Mouse (Mus musculus) CH12.LX (cell line): Measurements from ENCODE around the gene Pold1. TPM values are rescaled to one million over a fixed set of nuclear protein-coding genes. Genes with fewer than 3 reads are reported as not detected.

Source experiments
- DNase-seq: peaks from one replicate; pipeline ENCODE4 v3.0.0-alpha.2; 2013; ENCODE audit errors: extremely low read depth
- H3K27ac ChIP-seq: 2 replicates; pipeline ENCODE4 v1.5.1; 2012; ENCODE audit warnings: low read depth, mild to moderate bottlenecking, control low read depth, moderate library complexity; ENCODE audit not compliant: insufficient read depth
- H3K27me3 ChIP-seq: replicated peaks from 2 replicates; pipeline ENCODE3; 2012; ENCODE audit warnings: inconsistent platforms
- H3K36me3 ChIP-seq, 2 experiments: replicated peaks in 1 of 2; 2 replicates each; pipeline versions ENCODE3 to v1.6.1; 2012; ENCODE audit warnings: inconsistent platforms in 1 of 2, low read length in 1 of 2, mild to moderate bottlenecking in 1 of 2, mixed read lengths in 1 of 2, moderate library complexity in 1 of 2; ENCODE audit not compliant: control insufficient read depth in 1 of 2, insufficient read depth in 1 of 2
- H3K4me1 ChIP-seq, 2 experiments: 2 replicates each; pipeline ENCODE4 v1.6.1; 2012; ENCODE audit warnings: inconsistent platforms in 1 of 2, moderate library complexity in 1 of 2; ENCODE audit not compliant: insufficient read depth in 2 of 2, control insufficient read depth in 1 of 2
- H3K4me2 ChIP-seq: 2 replicates; pipeline ENCODE4 v1.6.1; 2012; ENCODE audit warnings: low read depth, mild to moderate bottlenecking, control low read depth; ENCODE audit not compliant: poor library complexity, insufficient read depth, severe bottlenecking
- H3K4me3 ChIP-seq, 3 experiments: fragments of 150-350 bp in 1 of 3; sonication (generic) in 1 of 3; replicated peaks in 1 of 3; 2 replicates each; pipeline versions ENCODE3 to v1.5.1; 2011 to 2012; ENCODE audit warnings: low read depth in 2 of 3, low read length in 2 of 3, mild to moderate bottlenecking in 2 of 3, moderate library complexity in 2 of 3, control low read depth in 1 of 3, improper control_type of control experiment in 1 of 3, inconsistent platforms in 1 of 3, mixed read lengths in 1 of 3; ENCODE audit not compliant: poor library complexity in 1 of 3
- H3K79me2 ChIP-seq: replicated peaks from 2 replicates; pipeline ENCODE4 v1.6.1; 2012; ENCODE audit warnings: mild to moderate bottlenecking, moderate library complexity; ENCODE audit not compliant: control insufficient read depth, poor library complexity, insufficient read depth, severe bottlenecking; ENCODE audit errors: extremely low read depth
- H3K9ac ChIP-seq: 2 replicates; pipeline ENCODE4 v1.6.1; 2012; ENCODE audit warnings: low read depth, mild to moderate bottlenecking, control low read depth, moderate library complexity; ENCODE audit not compliant: insufficient read depth
- H3K9me3 ChIP-seq: replicated peaks from 2 replicates; pipeline ENCODE3; 2012; ENCODE audit warnings: low read length, inconsistent platforms, mixed read lengths
- BHLHE40 ChIP-seq: IDR thresholded peaks from 2 replicates; pipeline ENCODE4 v1.6.1; 2011; ENCODE audit warnings: mild to moderate bottlenecking, low read depth, low read length, improper control_type of control experiment
- CHD1 ChIP-seq: IDR thresholded peaks from 2 replicates; pipeline ENCODE4 v1.6.1; 2012; ENCODE audit warnings: low read depth, low read length, improper control_type of control experiment, inconsistent platforms
- CHD2 ChIP-seq: IDR thresholded peaks from 2 replicates; pipeline ENCODE4 v1.6.1; 2011; ENCODE audit warnings: low read length, improper control_type of control experiment
- CTCF ChIP-seq, 2 experiments: IDR thresholded peaks in 1 of 2; conservative IDR thresholded peaks in 1 of 2; 2 replicates each; pipeline ENCODE4 v1.5.1; 2011 to 2012; ENCODE audit warnings: low read depth in 2 of 2, low read length in 2 of 2, improper control_type of control experiment in 1 of 2, inconsistent platforms in 1 of 2, mild to moderate bottlenecking in 1 of 2, moderate library complexity in 1 of 2
- E2F4 ChIP-seq: IDR thresholded peaks from 2 replicates; pipeline ENCODE4 v1.6.1; 2011; ENCODE audit warnings: low read depth, low read length, improper control_type of control experiment; ENCODE audit not compliant: insufficient replicate concordance
- EP300 ChIP-seq: IDR thresholded peaks from 2 replicates; pipeline ENCODE4 v1.6.1; 2011; ENCODE audit warnings: low read length, improper control_type of control experiment
- ETS1 ChIP-seq: conservative IDR thresholded peaks from 2 replicates; pipeline ENCODE4 v1.6.1; 2012; ENCODE audit warnings: low read depth, mild to moderate bottlenecking, inconsistent platforms, low read length, improper control_type of control experiment, moderate library complexity
- GABPA ChIP-seq: IDR thresholded peaks from 2 replicates; pipeline ENCODE4 v1.6.1; 2012; ENCODE audit warnings: low read depth, low read length, improper control_type of control experiment, inconsistent platforms; ENCODE audit not compliant: insufficient replicate concordance
- IRF4 ChIP-seq: IDR thresholded peaks from 2 replicates; pipeline ENCODE4 v1.6.1; 2014; ENCODE audit warnings: low read depth, mild to moderate bottlenecking, inconsistent platforms, low read length, improper control_type of control experiment
- JUN ChIP-seq: IDR thresholded peaks from 2 replicates; pipeline ENCODE4 v1.6.1; 2011; ENCODE audit warnings: low read depth, mild to moderate bottlenecking, low read length, improper control_type of control experiment, moderate library complexity; ENCODE audit not compliant: insufficient read depth
- JUND ChIP-seq: conservative IDR thresholded peaks from 2 replicates; pipeline ENCODE4 v1.6.1; 2011; ENCODE audit warnings: low read depth, low read length, improper control_type of control experiment
- KAT2A ChIP-seq: IDR thresholded peaks from 2 replicates; pipeline ENCODE4 v1.6.1; 2012; ENCODE audit warnings: low read length, improper control_type of control experiment, inconsistent platforms; ENCODE audit not compliant: insufficient replicate concordance
- MAFK ChIP-seq: IDR thresholded peaks from 2 replicates; pipeline ENCODE4 v1.6.1; 2011; ENCODE audit warnings: low read length, improper control_type of control experiment; ENCODE audit not compliant: insufficient replicate concordance
- MAX ChIP-seq: IDR thresholded peaks from 2 replicates; pipeline ENCODE4 v1.6.1; 2011; ENCODE audit warnings: low read length, improper control_type of control experiment
- MAZ ChIP-seq: IDR thresholded peaks from 2 replicates; pipeline ENCODE4 v1.6.1; 2012; ENCODE audit warnings: low read depth, mild to moderate bottlenecking, inconsistent platforms, low read length, improper control_type of control experiment, moderate library complexity
- MEF2A ChIP-seq: IDR thresholded peaks from 2 replicates; pipeline ENCODE4 v1.6.1; 2014; ENCODE audit warnings: low read depth, mild to moderate bottlenecking, inconsistent platforms, low read length, improper control_type of control experiment, borderline replicate concordance
- MXI1 ChIP-seq: IDR thresholded peaks from 2 replicates; pipeline ENCODE4 v1.6.1; 2011; ENCODE audit warnings: mild to moderate bottlenecking, low read depth, low read length, improper control_type of control experiment
- MYC ChIP-seq: IDR thresholded peaks from 2 replicates; pipeline ENCODE4 v1.6.1; 2011; ENCODE audit warnings: low read depth, mild to moderate bottlenecking, improper control_type of control experiment, low read length
- NELFE ChIP-seq: IDR thresholded peaks from 2 replicates; pipeline ENCODE4 v1.6.1; 2011; ENCODE audit warnings: low read depth, low read length, improper control_type of control experiment
- NRF1 ChIP-seq: IDR thresholded peaks from 2 replicates; pipeline ENCODE4 v1.6.1; 2014; ENCODE audit warnings: low read depth, mild to moderate bottlenecking, inconsistent platforms, low read length, improper control_type of control experiment, moderate library complexity
- POLR2A ChIP-seq: IDR thresholded peaks from 2 replicates; pipeline ENCODE4 v1.6.1; 2011; ENCODE audit warnings: low read depth, mild to moderate bottlenecking, improper control_type of control experiment, low read length
- POLR2AphosphoS2 ChIP-seq: IDR thresholded peaks from 2 replicates; pipeline ENCODE4 v1.6.1; 2011; ENCODE audit warnings: low read depth, low read length, improper control_type of control experiment
- RAD21 ChIP-seq: IDR thresholded peaks from 2 replicates; pipeline ENCODE4 v1.6.1; 2011; ENCODE audit warnings: low read depth, mild to moderate bottlenecking, low read length, improper control_type of control experiment, moderate library complexity
- RCOR1 ChIP-seq: conservative IDR thresholded peaks from 2 replicates; pipeline ENCODE4 v1.6.1; 2012; ENCODE audit warnings: low read depth, mild to moderate bottlenecking, inconsistent platforms, low read length, improper control_type of control experiment
- SIN3A ChIP-seq: IDR thresholded peaks from 2 replicates; pipeline ENCODE4 v1.6.1; 2012; ENCODE audit warnings: low read length, improper control_type of control experiment, inconsistent platforms
- SMC3 ChIP-seq: IDR thresholded peaks from 2 replicates; pipeline ENCODE4 v1.6.1; 2011; ENCODE audit warnings: low read depth, low read length, improper control_type of control experiment
- TCF12 ChIP-seq: IDR thresholded peaks from 2 replicates; pipeline ENCODE4 v1.6.1; 2014; ENCODE audit warnings: low read depth, mild to moderate bottlenecking, inconsistent platforms, low read length, improper control_type of control experiment
- UBTF ChIP-seq: IDR thresholded peaks from 2 replicates; pipeline ENCODE4 v1.6.1; 2012; ENCODE audit warnings: low read depth, mild to moderate bottlenecking, inconsistent platforms, low read length, improper control_type of control experiment, moderate library complexity
- USF1 ChIP-seq: IDR thresholded peaks from 2 replicates; pipeline ENCODE4 v1.6.1; 2014; ENCODE audit warnings: low read depth, mild to moderate bottlenecking, inconsistent platforms, low read length, improper control_type of control experiment
- USF2 ChIP-seq: conservative IDR thresholded peaks from 2 replicates; pipeline ENCODE4 v1.6.1; 2011; ENCODE audit warnings: low read depth, low read length, improper control_type of control experiment
- ZC3H11A ChIP-seq: IDR thresholded peaks from 2 replicates; pipeline ENCODE4 v1.6.1; 2012; ENCODE audit warnings: low read depth, mild to moderate bottlenecking, inconsistent platforms, low read length, improper control_type of control experiment
- ZKSCAN1 ChIP-seq: IDR thresholded peaks from 2 replicates; pipeline ENCODE4 v1.6.1; 2012; ENCODE audit warnings: low read depth, inconsistent platforms, low read length, improper control_type of control experiment, borderline replicate concordance
- ZMIZ1 ChIP-seq: IDR thresholded peaks from 2 replicates; pipeline ENCODE4 v1.6.1; 2012; ENCODE audit warnings: low read depth, mild to moderate bottlenecking, inconsistent platforms, low read length, improper control_type of control experiment
- dilution Hi-C: fragments of 300-500 bp; cut with MboI; formaldehyde crosslinking; loops from 2 replicates; pipeline ENCODE4 v1.14.3; 2020; ENCODE audit warnings: low sequenced_read_pairs; ENCODE audit not compliant: extremely low pct_unique_long_range_greater_than_20kb, extremely low pct_ligation_motif_present
- in situ Hi-C: fragments of 300-500 bp; cut with MboI; formaldehyde crosslinking; loops from 3 replicates; pipeline ENCODE4 v1.14.3; 2019; ENCODE audit warnings: low sequenced_read_pairs, low pct_ligation_motif_present, low pct_unique_long_range_greater_than_20kb, mixed read lengths
- polyA plus RNA-seq: library from polyadenylated mRNA; unstranded; fragments of >175 nt; gene quantifications from 2 replicates; pipeline ENCODE4 v1.2.1, GENCODE M21; 2012; ENCODE audit warnings: low read depth; ENCODE audit not compliant: insufficient read length
- total RNA-seq, 2 experiments: library from RNA; depleted of rRNA; stranded (reverse); fragments of 300-350 nt in 1 of 2; fragments of >200 nt in 1 of 2; gene quantifications; 2 replicates each; pipeline ENCODE4 v1.2.3; 2012 to 2014

Pold1 gene
- total and polyA plus RNA-seq, 3 experiments = 49.3 to 131 (median 67.6) TPM

GRCm38 (mm10) chr7:44521710-44522109, 26.9 kb downstream of the Pold1 start:
- H3K27ac ChIP-seq = no peak overlapping the region
- H3K79me2 ChIP-seq = no peaks in the 10 kb centered on the region
- dilution Hi-C loops = no loop called here
- TF ChIP-seq JUND = no peak
- TF ChIP-seq IRF4 = no peak
- no peak for TF ChIP-seq MXI1
- no peak for TF ChIP-seq MEF2A
- TF ChIP-seq USF2 = no peak
- TF ChIP-seq NELFE = 0 out of 2 replicates have a peak, but pooled peaks have one; percentile 16
- no peak for TF ChIP-seq KAT2A
- TF ChIP-seq ETS1 = no peak
- no peak for TF ChIP-seq USF1
- TF ChIP-seq TCF12 = no peak
- no peak for TF ChIP-seq NRF1
- TF ChIP-seq BHLHE40 = no peak
- TF ChIP-seq SMC3 = peak; percentile 92
- no peak for TF ChIP-seq CHD1
- no peak for TF ChIP-seq JUN
- TF ChIP-seq CHD2 = no peak
- no peak for TF ChIP-seq MYC
- no peak for TF ChIP-seq GABPA
- TF ChIP-seq E2F4 = no peak
- TF ChIP-seq POLR2AphosphoS2 = no peak
- TF ChIP-seq EP300 = no peak
- no peak for TF ChIP-seq MAFK
- no peak for TF ChIP-seq POLR2A
- no peak for TF ChIP-seq MAX
- TF ChIP-seq CTCF (conservative IDR thresholded peaks at IDR 0.05 in 1 of 2, IDR thresholded peaks at IDR 0.05 in 1 of 2; ENCODE audit: low read depth in 2 of 2, low read length in 2 of 2) = peak in 1 of 2 experiments; percentile 84; a peak in 2 of 4 replicates
- TF ChIP-seq ZC3H11A = peak; percentile 49
- TF ChIP-seq RCOR1 = no peak
- no peak for TF ChIP-seq SIN3A
- no peak for TF ChIP-seq MAZ
- TF ChIP-seq RAD21 = peak; percentile 81
- TF ChIP-seq UBTF = no peak
- TF ChIP-seq ZMIZ1 = no peak
- TF ChIP-seq ZKSCAN1 = no peak
- no peak overlapping the region for H3K4me2 ChIP-seq
- peaks cover 17 to 49% of the 10 kb centered on the region in 2 experiments for H3K4me1 ChIP-seq
- H3K36me3 ChIP-seq = peaks cover 4 to 48% of the 10 kb centered on the region in 2 experiments
- no peak overlapping the region for H3K4me3 ChIP-seq
- H3K27me3 ChIP-seq = no peaks in the 10 kb centered on the region
- DNase-seq = peak; percentile 50
- H3K9me3 ChIP-seq = no peaks in the 10 kb centered on the region
- no peak overlapping the region for H3K9ac ChIP-seq
- in situ Hi-C loops = no loop called here
